Mouse (Mus musculus) neural tube, embryonic 11.5 days (tissue): ENCODE measurements around the gene Grap2. TPM values are rescaled to one million over a fixed set of nuclear protein-coding genes. Genes with fewer than 3 reads are reported as not detected.

Experiments
- ATAC-seq: fragments of 200-750 bp; cut with Nextera tagmentation; 2 replicates; pipeline ENCODE4 v1.8.0; 2017; ENCODE audit warnings: moderate number of reproducible peaks, mild to moderate bottlenecking, moderate TSS enrichment, moderate library complexity; ENCODE audit not compliant: insufficient read depth, low FRiP score, low TSS enrichment
- DNase-seq: peaks from one replicate; pipeline ENCODE4 v3.0.0-alpha.2; 2015; ENCODE audit warnings: low spot score
- H3K27ac ChIP-seq: fragments of 300-500 bp; sonication (generic); 2 replicates; pipeline ENCODE4 v1.5.1; 2014; ENCODE audit warnings: low read depth, mild to moderate bottlenecking, low read length
- H3K27me3 ChIP-seq: fragments of 300-500 bp; sonication (generic); 2 replicates; pipeline ENCODE4 v1.6.1; 2014; ENCODE audit warnings: mild to moderate bottlenecking, low read length, mixed read lengths; ENCODE audit not compliant: control insufficient read depth, insufficient read depth
- H3K36me3 ChIP-seq: fragments of 300-500 bp; sonication (generic); 2 replicates; pipeline ENCODE4 v1.6.1; 2014; ENCODE audit warnings: mild to moderate bottlenecking, low read length, moderate library complexity, mixed read lengths; ENCODE audit not compliant: control insufficient read depth, insufficient read depth
- H3K4me1 ChIP-seq: fragments of 300-500 bp; sonication (generic); 2 replicates; pipeline ENCODE4 v1.6.1; 2014; ENCODE audit warnings: low read length, mixed read lengths; ENCODE audit not compliant: control insufficient read depth, insufficient read depth
- H3K4me2 ChIP-seq: fragments of 300-500 bp; sonication (generic); 2 replicates; pipeline ENCODE4 v1.6.1; 2014; ENCODE audit warnings: low read depth, mild to moderate bottlenecking, moderate library complexity
- H3K4me3 ChIP-seq: fragments of 300-500 bp; sonication (generic); 2 replicates; pipeline ENCODE4 v1.5.1; 2014; ENCODE audit warnings: low read depth, low read length
- H3K9ac ChIP-seq: fragments of 300-500 bp; sonication (generic); 2 replicates; pipeline ENCODE4 v1.6.1; 2014; ENCODE audit warnings: mild to moderate bottlenecking, low read length
- H3K9me3 ChIP-seq: fragments of 300-500 bp; sonication (generic); 2 replicates; pipeline ENCODE4 v1.6.1; 2016; ENCODE audit warnings: low read length; ENCODE audit not compliant: control insufficient read depth
- WGBS: fragments of 180-500 bp; shearing (Covaris S2); extraction: QIAGEN DNeasy Blood & Tissue Kit; methylation state at CpG from one replicate; pipeline ENCODE4 v1.1.7; 2014; 5-methylcytosine and 5-hydroxymethylcytosine counted together
- polyA plus RNA-seq: library from polyadenylated mRNA; unstranded; fragments of >200 nt; fragmentation: Nextera tagmentation; extraction: Ambion mirVana; gene quantifications from 2 replicates; pipeline ENCODE4 v1.2.1, GENCODE M21; 2014

Grap2 gene
- polyA plus RNA-seq, 1 experiment from 2014 or later: 4.3 TPM

DNA sequence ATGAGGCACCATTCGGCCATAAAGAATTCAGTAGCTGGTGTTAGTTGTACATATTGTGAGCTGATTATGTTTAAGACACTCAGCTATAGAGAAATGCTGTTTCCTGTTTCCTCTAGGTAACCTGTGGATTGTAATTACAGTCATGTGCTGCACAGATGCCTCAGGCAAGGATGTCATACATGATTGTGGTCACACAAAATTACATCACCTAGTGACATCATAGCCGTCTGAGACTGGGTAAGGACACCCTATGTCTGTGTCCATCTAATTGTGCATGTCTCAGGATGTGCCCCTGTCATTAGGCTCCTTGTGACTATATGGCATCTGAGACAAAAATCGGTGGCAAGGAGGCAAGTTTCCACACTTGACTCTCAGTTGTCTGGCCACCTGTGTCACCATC, 9.9 kb upstream of the Grap2 start:
- H3K27ac ChIP-seq: no peak overlapping the region
- no peaks in the 10 kb centered on the region for H3K4me1 ChIP-seq
- no peaks in the 10 kb centered on the region for H3K36me3 ChIP-seq
- no peak for ATAC-seq
- no peak overlapping the region for H3K9ac ChIP-seq
- H3K27me3 ChIP-seq: no peaks in the 10 kb centered on the region
- 90% methylated on average over 3 of the region's 3 CpGs for WGBS
- no peak overlapping the region for H3K4me2 ChIP-seq
- DNase-seq: no peak
- H3K9me3 ChIP-seq: no peaks in the 10 kb centered on the region
- H3K4me3 ChIP-seq: no peak overlapping the region

DNA sequence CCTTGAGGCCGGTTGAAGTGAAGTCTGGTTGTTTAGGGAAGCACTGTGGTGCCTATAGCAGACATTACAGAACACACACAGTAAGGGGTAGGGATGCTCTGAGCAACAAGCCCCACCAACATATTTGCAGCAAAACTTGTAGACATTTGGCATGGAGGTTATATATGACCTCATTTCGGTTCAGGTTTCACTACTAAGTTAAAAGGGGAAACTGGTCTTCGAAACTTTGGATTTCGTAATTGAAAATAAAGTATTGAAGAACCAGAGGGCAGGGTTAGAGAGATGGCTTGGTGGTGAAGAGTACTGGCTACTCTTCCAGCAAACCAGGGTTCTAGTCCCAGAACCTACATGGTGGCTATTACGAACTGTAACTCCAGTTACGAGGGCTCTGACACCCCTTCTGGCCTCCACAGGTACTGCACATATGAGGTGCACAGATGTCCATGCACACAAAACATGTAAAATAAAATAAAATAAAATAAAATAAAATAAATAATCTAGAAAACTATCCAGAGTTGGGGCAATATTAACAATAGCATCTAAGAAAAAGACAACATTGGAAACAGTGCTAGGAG, 8.7 kb upstream of the Grap2 start:
- Histone ChIP-seq H3K36me3 (no peaks in the 10 kb centered on the region), H3K4me2 (no peak overlapping the region), H3K27me3 (no peaks in the 10 kb centered on the region), H3K4me3 (no peak overlapping the region), H3K9me3 (no peaks in the 10 kb centered on the region), H3K4me1 (no peaks in the 10 kb centered on the region), H3K9ac (no peak overlapping the region), H3K27ac (no peak overlapping the region)
- 90% methylated on average over 6 of the region's 6 CpGs for WGBS
- no peak for DNase-seq
- no peak for ATAC-seq

DNA sequence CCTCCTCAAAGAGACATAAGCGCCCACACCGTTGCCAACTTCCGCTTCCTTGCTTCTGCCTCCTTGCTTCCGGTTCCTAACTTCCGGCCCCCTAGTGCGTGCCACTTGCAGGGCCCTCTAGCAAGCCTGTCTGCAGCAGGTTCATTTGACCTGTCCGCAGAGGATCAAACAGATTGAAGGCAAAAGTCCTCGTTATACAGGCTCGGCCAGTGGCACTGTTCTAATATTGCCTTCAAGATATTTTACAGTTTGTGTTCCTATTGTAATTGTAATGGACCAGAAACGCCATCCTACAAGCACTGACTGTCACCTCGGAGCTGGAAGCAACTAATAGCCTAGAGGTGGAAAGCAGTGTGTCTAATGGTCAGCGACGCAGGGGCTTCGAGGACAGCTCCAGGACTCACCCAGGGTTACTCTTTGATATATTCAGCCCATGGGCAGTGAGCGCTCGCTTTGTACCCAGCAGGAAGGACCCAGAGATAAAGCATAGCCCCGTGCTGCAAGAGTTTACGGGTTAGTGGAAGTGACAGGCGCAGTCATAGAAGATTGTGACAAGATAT, 7.2 kb upstream of the Grap2 start, which contains the start of gene Enthd1:
Gene Enthd1, minus strand, starts transcription at position 51 of the 560 bp plus-strand sequence.
- Histone ChIP-seq H3K36me3 (no peaks in the 10 kb centered on the region), H3K9ac (no peak within 1 kb of the TSS), H3K4me3 (no peak within 1 kb of the TSS), H3K4me1 (no peaks in the 10 kb centered on the region), H3K27ac (no peak within 1 kb of the TSS), H3K4me2 (no peak within 1 kb of the TSS), H3K9me3 (no peaks in the 10 kb centered on the region), H3K27me3 (no peaks in the 10 kb centered on the region)
- DNase-seq: no peak
- 84% methylated on average over 19 of the region's 19 CpGs for WGBS
- no peak for ATAC-seq

DNA sequence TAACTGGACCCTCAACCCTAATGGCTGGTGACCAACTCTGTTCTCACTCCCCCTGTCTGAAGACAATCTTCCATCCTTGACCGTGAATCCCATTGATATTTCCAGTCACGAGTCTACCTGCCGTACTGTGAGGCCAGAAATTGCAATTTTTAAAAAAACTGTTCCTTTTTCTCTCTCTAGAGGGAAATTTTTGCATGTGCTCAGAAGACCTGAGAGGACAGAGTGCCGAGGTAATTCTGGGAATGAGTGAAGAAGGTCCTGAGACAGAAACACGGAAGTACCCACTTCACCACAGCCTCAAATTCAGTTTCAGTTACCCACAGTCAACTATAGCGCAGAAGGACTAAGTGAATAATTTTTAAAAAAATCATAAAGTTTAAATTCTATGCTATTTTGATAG, 5.7 kb upstream of the Grap2 start:
- ATAC-seq (no peak), DNase-seq (no peak)
- Histone ChIP-seq H3K4me2 (no peak overlapping the region), H3K9ac (no peak overlapping the region), H3K9me3 (no peaks in the 10 kb centered on the region), H3K4me1 (no peaks in the 10 kb centered on the region), H3K36me3 (no peaks in the 10 kb centered on the region), H3K4me3 (no peak overlapping the region), H3K27ac (no peak overlapping the region), H3K27me3 (no peaks in the 10 kb centered on the region)
- 92% methylated on average over 6 of the region's 6 CpGs for WGBS

DNA sequence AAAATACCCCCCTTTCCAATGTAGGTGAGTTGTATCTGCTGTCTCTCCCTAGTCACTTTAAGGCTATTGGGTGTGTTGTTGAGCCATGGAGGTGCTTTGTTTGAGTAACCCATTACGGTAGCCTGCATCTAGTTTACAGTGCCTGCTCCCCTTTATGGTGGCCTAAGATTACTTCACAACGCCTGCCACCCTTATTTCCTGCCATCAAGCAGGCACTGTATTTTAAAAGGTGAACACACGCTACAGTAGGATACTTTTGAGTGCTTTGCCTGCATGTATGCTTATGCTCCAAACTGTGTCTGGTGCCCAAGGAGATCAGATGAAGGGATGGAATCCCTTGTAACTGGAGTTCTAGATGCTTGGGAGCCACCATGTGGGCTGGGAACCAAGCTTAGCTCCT, 5.3 kb upstream of the Grap2 start:
- H3K4me1 ChIP-seq: no peaks in the 10 kb centered on the region
- ATAC-seq (no peak), DNase-seq (no peak)
- no peak overlapping the region for H3K27ac ChIP-seq
- no peak overlapping the region for H3K9ac ChIP-seq
- no peaks in the 10 kb centered on the region for H3K36me3 ChIP-seq
- WGBS: 67% methylated on average over 3 of the region's 3 CpGs
- no peaks in the 10 kb centered on the region for H3K27me3 ChIP-seq
- H3K9me3 ChIP-seq: no peaks in the 10 kb centered on the region
- no peak overlapping the region for H3K4me2 ChIP-seq
- H3K4me3 ChIP-seq: no peak overlapping the region

DNA sequence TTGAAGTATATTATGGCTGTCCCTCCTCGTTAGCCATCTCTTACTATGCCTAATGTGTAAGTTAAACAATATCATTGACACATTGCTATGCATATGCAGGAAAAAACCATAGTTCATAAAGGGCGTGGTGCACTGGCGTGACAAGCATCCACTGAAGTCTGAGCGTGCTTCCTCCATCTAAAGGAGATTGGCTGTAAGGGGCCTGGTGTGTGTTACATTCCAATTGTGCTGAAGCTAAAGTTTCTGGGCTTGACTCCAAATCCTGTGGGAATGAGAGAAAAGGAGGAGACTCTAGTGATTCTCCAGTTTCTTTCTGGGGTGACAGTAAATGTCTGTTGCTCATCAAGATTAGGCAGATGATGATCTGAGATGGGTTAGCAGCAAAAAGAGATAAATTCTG, 4.7 kb upstream of the Grap2 start:
- Histone ChIP-seq H3K4me3 (no peak overlapping the region), H3K4me2 (no peak overlapping the region), H3K36me3 (no peaks in the 10 kb centered on the region), H3K27ac (no peak overlapping the region), H3K27me3 (no peaks in the 10 kb centered on the region), H3K9ac (no peak overlapping the region), H3K4me1 (no peaks in the 10 kb centered on the region), H3K9me3 (no peaks in the 10 kb centered on the region)
- DNase-seq (no peak), ATAC-seq (no peak)
- WGBS: 85% methylated on average over 4 of the region's 4 CpGs

DNA sequence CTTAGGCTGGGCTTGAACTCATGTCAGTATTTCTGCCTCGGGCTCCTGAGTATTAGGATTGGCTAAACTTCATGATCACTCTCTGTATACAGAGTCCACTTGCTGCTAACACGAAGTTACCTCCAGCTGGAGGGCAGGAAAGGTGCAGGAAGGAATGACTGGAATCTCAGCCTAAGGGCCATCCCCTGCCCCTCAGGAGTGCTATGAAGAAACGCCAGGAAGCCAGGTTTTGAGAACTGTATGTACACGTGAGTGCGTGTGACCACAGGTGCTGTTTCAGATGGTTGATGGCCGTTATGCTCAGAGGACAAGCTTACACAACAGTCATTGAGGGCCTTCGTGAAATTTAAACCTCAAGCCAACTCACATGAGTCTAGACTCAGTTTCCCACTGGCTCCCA, 3.2 kb upstream of the Grap2 start:
- Histone ChIP-seq H3K27ac (no peak overlapping the region), H3K9me3 (no peaks in the 10 kb centered on the region), H3K4me2 (no peak overlapping the region), H3K4me3 (no peak overlapping the region), H3K9ac (no peak overlapping the region), H3K36me3 (no peaks in the 10 kb centered on the region), H3K4me1 (no peaks in the 10 kb centered on the region), H3K27me3 (no peaks in the 10 kb centered on the region)
- ATAC-seq (no peak), DNase-seq (no peak)
- WGBS: 83% methylated on average over 7 of the region's 7 CpGs

DNA sequence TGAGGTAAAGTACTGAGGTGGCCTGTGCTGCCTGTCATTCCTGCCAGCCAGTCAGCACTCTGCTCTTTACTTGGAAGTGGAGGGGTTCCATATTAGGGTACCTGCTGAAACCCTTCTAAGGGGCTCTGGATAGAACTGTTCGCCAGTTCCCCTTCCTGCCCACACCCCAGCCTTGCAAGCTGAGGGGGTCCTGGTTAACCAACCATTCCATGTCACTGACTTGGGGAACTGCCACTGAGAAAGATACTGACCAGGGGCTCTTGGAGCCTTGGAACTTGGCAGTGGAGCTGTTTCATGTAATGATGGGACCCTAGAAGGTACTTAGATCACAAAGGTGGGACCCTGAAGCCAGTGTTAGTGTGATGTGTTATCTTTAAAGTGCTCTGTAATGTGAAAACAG, 2.2 kb upstream of the Grap2 start:
- Histone ChIP-seq H3K27ac (no peak overlapping the region), H3K4me3 (no peak overlapping the region), H3K9ac (no peak overlapping the region), H3K9me3 (no peaks in the 10 kb centered on the region), H3K27me3 (no peaks in the 10 kb centered on the region), H3K4me2 (no peak overlapping the region), H3K36me3 (no peaks in the 10 kb centered on the region), H3K4me1 (no peaks in the 10 kb centered on the region)
- ATAC-seq (no peak), DNase-seq (no peak)
- WGBS: 80% methylated on average over 1 of the region's 1 CpGs

DNA sequence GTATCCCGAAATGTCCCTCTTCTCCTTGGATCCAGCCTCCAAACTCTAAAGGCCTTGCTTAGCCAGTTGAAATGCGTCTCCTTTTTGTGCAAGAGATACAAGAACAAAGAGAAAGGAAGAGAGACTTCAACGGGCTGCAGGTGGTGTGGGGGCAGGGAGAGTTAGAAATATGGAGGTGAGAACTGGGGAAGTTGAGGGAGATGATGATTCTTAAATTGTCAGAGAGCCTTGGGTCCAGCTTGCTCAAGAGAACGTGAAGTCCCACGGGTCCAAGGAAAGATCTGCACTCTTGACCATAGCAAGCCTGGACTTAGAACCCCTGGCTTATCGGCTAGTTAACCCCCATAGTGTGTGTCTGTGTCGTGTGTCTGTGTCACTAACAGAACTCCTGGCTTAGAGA, 783 bp upstream of the Grap2 start:
- H3K4me3 ChIP-seq: no peak overlapping the region
- ATAC-seq (no peak), DNase-seq (no peak)
- H3K9ac ChIP-seq: no peak overlapping the region
- 69% methylated on average over 7 of the region's 7 CpGs for WGBS
- H3K27me3 ChIP-seq: no peaks in the 10 kb centered on the region
- H3K36me3 ChIP-seq: no peaks in the 10 kb centered on the region
- H3K27ac ChIP-seq: no peak overlapping the region
- no peaks in the 10 kb centered on the region for H3K9me3 ChIP-seq
- no peaks in the 10 kb centered on the region for H3K4me1 ChIP-seq
- H3K4me2 ChIP-seq: no peak overlapping the region
